Mouse (Mus musculus) ES-E14 (cell line): ENCODE measurements around the gene Eif3m.

Experiments
- ZC3H11A ChIP-seq: IDR thresholded peaks from 2 replicates; pipeline ENCODE4 v1.6.1; 2012; ENCODE audit warnings: low read depth, mild to moderate bottlenecking, inconsistent platforms, low read length, borderline replicate concordance
- ZNF384 ChIP-seq: IDR thresholded peaks from 2 replicates; pipeline ENCODE4 v1.6.1; 2012; ENCODE audit warnings: low read depth, low read length, inconsistent platforms

- no peak for TF ChIP-seq ZC3H11A
- no peak for TF ChIP-seq ZNF384
Observed at GRCm38 (mm10) chr2:105017802-105018201, 922 bp upstream of the Eif3m start.
